Mouse (Mus musculus) liver, postnatal 0 days (tissue): ENCODE data around the gene Cacnb3.

Source experiments
- CTCF ChIP-seq: sonication (generic); IDR thresholded peaks from 2 replicates; pipeline ENCODE4 v1.5.1; 2016; ENCODE audit warnings: antibody characterized with exemption, low read depth
- EP300 ChIP-seq: IDR thresholded peaks from 2 replicates; pipeline ENCODE4 v1.6.1; 2016; ENCODE audit warnings: antibody characterized with exemption, low read depth, mild to moderate bottlenecking

DNA sequence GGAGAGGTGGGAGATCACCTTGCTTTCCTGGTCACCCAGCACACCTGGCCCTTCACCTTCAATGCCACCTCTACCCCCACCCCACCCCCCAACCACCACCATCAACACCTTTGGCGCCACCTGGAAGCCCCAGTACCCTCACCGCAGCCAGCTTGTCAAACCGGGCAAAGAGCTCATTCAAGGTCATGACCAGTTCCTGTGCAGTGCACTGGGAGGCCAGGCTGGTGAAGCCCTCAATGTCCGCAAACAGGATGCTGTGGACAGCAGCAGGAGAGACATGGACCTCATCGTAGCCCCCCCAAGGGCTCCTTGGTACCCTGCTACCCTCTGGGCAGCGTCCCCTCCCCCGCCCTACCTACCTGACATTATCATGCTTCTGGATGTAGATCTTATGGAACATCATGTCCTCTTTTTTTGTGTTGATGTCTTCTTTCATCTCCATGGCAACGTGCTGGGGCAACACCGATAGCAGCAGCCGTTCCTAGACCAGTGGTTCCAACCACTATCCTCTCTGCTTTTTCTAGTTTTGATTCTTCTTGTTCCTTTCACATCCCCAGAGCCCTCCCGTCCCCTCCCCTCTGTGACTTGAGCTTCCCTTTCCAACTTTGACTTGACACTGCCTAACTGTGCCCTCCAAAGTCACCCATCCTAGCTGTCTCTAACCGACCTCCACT, 30.5 kb upstream of the Cacnb3 start:
- TF ChIP-seq EP300: no peak
- no peak for TF ChIP-seq CTCF
